Mouse (Mus musculus) right cerebral cortex, postnatal 25 days (tissue): ENCODE results near the gene Atf7.
"Not testable (repeated sequence)": the region's sequence is repeated elsewhere in the genome, so short reads cannot be mapped to it uniquely, and the experiment has no call there.

Source experiments
- DNase-seq: peaks from one replicate; pipeline ENCODE4 v3.0.0; 2022

Atf7 gene

GRCm38 (mm10) chr15:102617654-102618053, 7.6 kb downstream of the Atf7 start:
- DNase-seq, result no peak

- DNase-seq, result no peak
These were observed 9.1 kb downstream of the Atf7 start for GRCm38 (mm10) chr15:102616174-102616573.

- DNase-seq, result no peak
These were observed 11.0 kb downstream of the Atf7 start for GRCm38 (mm10) chr15:102614224-102614623.

GRCm38 (mm10) chr15:102612966-102613365, 12.3 kb downstream of the Atf7 start:
- DNase-seq, result no peak

- DNase-seq, result not testable (repeated sequence)
These were observed 16.7 kb downstream of the Atf7 start for GRCm38 (mm10) chr15:102608586-102608985.

- DNase-seq, result no peak
These were observed 31.1 kb downstream of the Atf7 start for GRCm38 (mm10) chr15:102593996-102594656.

- DNase-seq, result no peak
These were observed 32.6 kb downstream of the Atf7 start for GRCm38 (mm10) chr15:102592674-102593073.

GRCm38 (mm10) chr15:102590567-102590966, 34.7 kb downstream of the Atf7 start:
- DNase-seq, result no peak

- no peak for DNase-seq
These were observed 35.4 kb downstream of the Atf7 start for GRCm38 (mm10) chr15:102589826-102590225.

GRCm38 (mm10) chr15:102585501-102585900, 39.8 kb downstream of the Atf7 start:
- no peak for DNase-seq

GRCm38 (mm10) chr15:102583708-102584383, 41.4 kb downstream of the Atf7 start:
- peak; percentile 25 for DNase-seq

GRCm38 (mm10) chr15:102581205-102581604, 44.1 kb downstream of the Atf7 start:
- DNase-seq, result no peak

GRCm38 (mm10) chr15:102578351-102578750, 46.9 kb downstream of the Atf7 start:
- no peak for DNase-seq

- DNase-seq, result no peak
These were observed 48.3 kb downstream of the Atf7 start for GRCm38 (mm10) chr15:102576972-102577371.

- DNase-seq, result no peak
These were observed 53.2 kb downstream of the Atf7 start for GRCm38 (mm10) chr15:102572081-102572480.

- DNase-seq, result no peak
These were observed 57.4 kb downstream of the Atf7 start for GRCm38 (mm10) chr15:102567849-102568248.

GRCm38 (mm10) chr15:102563681-102564080, 61.6 kb downstream of the Atf7 start:
- no peak for DNase-seq

GRCm38 (mm10) chr15:102563061-102563460, 62.2 kb downstream of the Atf7 start:
- no peak for DNase-seq

GRCm38 (mm10) chr15:102562491-102562890, 62.8 kb downstream of the Atf7 start:
- DNase-seq, result no peak

- DNase-seq, result no peak
These were observed 67.7 kb downstream of the Atf7 start for GRCm38 (mm10) chr15:102557580-102557979.

- no peak for DNase-seq
These were observed 69.7 kb downstream of the Atf7 start for GRCm38 (mm10) chr15:102555581-102555980.

GRCm38 (mm10) chr15:102552599-102552998, 72.7 kb downstream of the Atf7 start:
- no peak for DNase-seq

- DNase-seq, result no peak
These were observed 77.8 kb downstream of the Atf7 start for GRCm38 (mm10) chr15:102547478-102547877.

GRCm38 (mm10) chr15:102546677-102547427, 78.4 kb downstream of the Atf7 start:
- peak; percentile 80 for DNase-seq
